Mouse (Mus musculus): ENCODE results near the gene Vasn. TPM values are rescaled to one million over a fixed set of nuclear protein-coding genes. Genes with fewer than 3 reads are reported as not detected.
A peak's percentile ranks its signal among the peaks of the same experiment; 100 is the strongest.
"Not testable (repeated sequence)": the region's sequence is repeated elsewhere in the genome, so short reads cannot be mapped to it uniquely, and the experiment has no call there.

Gene Vasn
- polyA plus RNA-seq, 1 experiment: 1.8 TPM

GRCm38 (mm10) chr16:4670317-4670716 is 30.6 kb downstream of the Vasn start:
- H3K4me3 ChIP-seq (replicated peaks; ENCODE audit: control insufficient read depth, low read depth, low read length): no peak overlapping the region
- peaks cover 8% of the 10 kb centered on the region for H3K4me1 ChIP-seq (ENCODE audit: control insufficient read depth, insufficient read depth, low read length)
- no peak overlapping the region for H3K27ac ChIP-seq (ENCODE audit: control insufficient read depth, insufficient read depth, low read depth, low read length, poor library complexity)
- 81% methylated on average over 5 of the region's 5 CpGs for WGBS
- TF ChIP-seq POLR2A (IDR thresholded peaks at IDR 0.05; ENCODE audit: borderline replicate concordance, control insufficient read depth, low read depth, low read length) (no peak), CTCF (IDR thresholded peaks at IDR 0.05; ENCODE audit: control insufficient read depth, insufficient read depth, low read length) (no peak)

GRCm38 (mm10) chr16:4674091-4674490 is 34.4 kb downstream of the Vasn start:
- no peak for TF ChIP-seq POLR2A (IDR thresholded peaks at IDR 0.05; ENCODE audit: borderline replicate concordance, control insufficient read depth, low read depth, low read length)
- TF ChIP-seq CTCF (IDR thresholded peaks at IDR 0.05; ENCODE audit: control insufficient read depth, insufficient read depth, low read length): no peak
- Histone ChIP-seq H3K4me3 (replicated peaks; ENCODE audit: control insufficient read depth, low read depth, low read length) (no peak overlapping the region), H3K4me1 (ENCODE audit: control insufficient read depth, insufficient read depth, low read length) (peaks cover 17% of the 10 kb centered on the region), H3K27ac (ENCODE audit: control insufficient read depth, insufficient read depth, low read depth, low read length, poor library complexity) (peak overlapping the region; percentile 48)
- 3% methylated on average over 4 of the region's 4 CpGs for WGBS

GRCm38 (mm10) chr16:4676836-4677235 is 37.1 kb downstream of the Vasn start:
- Histone ChIP-seq H3K4me1 (ENCODE audit: control insufficient read depth, insufficient read depth, low read length) (peaks cover 17% of the 10 kb centered on the region), H3K4me3 (replicated peaks; ENCODE audit: control insufficient read depth, low read depth, low read length) (no peak overlapping the region), H3K27ac (ENCODE audit: control insufficient read depth, insufficient read depth, low read depth, low read length, poor library complexity) (no peak overlapping the region)
- WGBS: 85% methylated on average over 5 of the region's 5 CpGs
- TF ChIP-seq POLR2A (IDR thresholded peaks at IDR 0.05; ENCODE audit: borderline replicate concordance, control insufficient read depth, low read depth, low read length): no peak
- no peak for TF ChIP-seq CTCF (IDR thresholded peaks at IDR 0.05; ENCODE audit: control insufficient read depth, insufficient read depth, low read length)

GRCm38 (mm10) chr16:4678080-4678479 is 38.3 kb downstream of the Vasn start:
- Histone ChIP-seq H3K27ac (ENCODE audit: control insufficient read depth, insufficient read depth, low read depth, low read length, poor library complexity) (peak overlapping the region; percentile 92), H3K4me3 (replicated peaks; ENCODE audit: control insufficient read depth, low read depth, low read length) (peak overlapping the region; percentile 36), H3K4me1 (ENCODE audit: control insufficient read depth, insufficient read depth, low read length) (peaks cover 17% of the 10 kb centered on the region)
- WGBS: 21% methylated on average over 5 of the region's 5 CpGs
- no peak for TF ChIP-seq POLR2A (IDR thresholded peaks at IDR 0.05; ENCODE audit: borderline replicate concordance, control insufficient read depth, low read depth, low read length)
- TF ChIP-seq CTCF (IDR thresholded peaks at IDR 0.05; ENCODE audit: control insufficient read depth, insufficient read depth, low read length): no peak

- under 1% methylated on average over 46 of the region's 47 CpGs for WGBS
- TF ChIP-seq CTCF (IDR thresholded peaks at IDR 0.05; ENCODE audit: control insufficient read depth, insufficient read depth, low read length) (no peak), POLR2A (IDR thresholded peaks at IDR 0.05; ENCODE audit: borderline replicate concordance, control insufficient read depth, low read depth, low read length) (peak; percentile 87; the same call in 1 of the 2 replicates)
- H3K4me1 ChIP-seq (ENCODE audit: control insufficient read depth, insufficient read depth, low read length): peaks cover 11% of the 10 kb centered on the region
- H3K27ac ChIP-seq (ENCODE audit: control insufficient read depth, insufficient read depth, low read depth, low read length, poor library complexity): peak within 1 kb of the TSS; percentile 92
- peak within 1 kb of the TSS; percentile 90 for H3K4me3 ChIP-seq (replicated peaks; ENCODE audit: control insufficient read depth, low read depth, low read length)
Observed at GRCm38 (mm10) chr16:4679121-4680018, 39.6 kb downstream of the Vasn start, which contains the start of gene Coro7. TSS of gene Coro7 (minus strand) at chr16:4679777.

GRCm38 (mm10) chr16:4680922-4681455 is 41.2 kb downstream of the Vasn start:
- not testable (repeated sequence) for H3K4me1 ChIP-seq (ENCODE audit: control insufficient read depth, insufficient read depth, low read length); H3K27ac ChIP-seq (ENCODE audit: control insufficient read depth, insufficient read depth, low read depth, low read length, poor library complexity); H3K4me3 ChIP-seq (replicated peaks; ENCODE audit: control insufficient read depth, low read depth, low read length)
- WGBS: 86% methylated on average over 3 of the region's 3 CpGs

- TF ChIP-seq CTCF (IDR thresholded peaks at IDR 0.05; ENCODE audit: control insufficient read depth, insufficient read depth, low read length) (no peak), POLR2A (IDR thresholded peaks at IDR 0.05; ENCODE audit: borderline replicate concordance, control insufficient read depth, low read depth, low read length) (no peak)
- no peak overlapping the region for H3K27ac ChIP-seq (ENCODE audit: control insufficient read depth, insufficient read depth, low read depth, low read length, poor library complexity)
- H3K4me1 ChIP-seq (ENCODE audit: control insufficient read depth, insufficient read depth, low read length): peaks cover 2% of the 10 kb centered on the region
- 50% methylated on average over 4 of the region's 4 CpGs for WGBS
- H3K4me3 ChIP-seq (replicated peaks; ENCODE audit: control insufficient read depth, low read depth, low read length): no peak overlapping the region
Observed at GRCm38 (mm10) chr16:4682628-4683179, 43.0 kb downstream of the Vasn start.

GRCm38 (mm10) chr16:4683193-4683580 is 43.4 kb downstream of the Vasn start:
- no peak for TF ChIP-seq POLR2A (IDR thresholded peaks at IDR 0.05; ENCODE audit: borderline replicate concordance, control insufficient read depth, low read depth, low read length)
- WGBS: 13% methylated on average over 9 of the region's 9 CpGs
- peak overlapping the region; percentile 69 for H3K4me3 ChIP-seq (replicated peaks; ENCODE audit: control insufficient read depth, low read depth, low read length)
- peak overlapping the region; percentile 38; the same call in 1 of the 2 replicates for H3K27ac ChIP-seq (ENCODE audit: control insufficient read depth, insufficient read depth, low read depth, low read length, poor library complexity)
- H3K4me1 ChIP-seq (ENCODE audit: control insufficient read depth, insufficient read depth, low read length): peaks cover 1% of the 10 kb centered on the region

Data from bone marrow, adult 2 months (tissue).